Mouse (Mus musculus) E14TG2a.4 (cell line): ENCODE measurements around the gene Josd1.

Experiments used
- CTCF ChIP-seq: conservative IDR thresholded peaks from 2 replicates; pipeline ENCODE4 v1.5.1; 2014; ENCODE audit warnings: low read length
- NANOG ChIP-seq: IDR thresholded peaks from 2 replicates; pipeline ENCODE4 v1.6.1; 2014; ENCODE audit warnings: borderline replicate concordance, low read length, mixed read lengths
- POU5F1 ChIP-seq: IDR thresholded peaks from 2 replicates; pipeline ENCODE4 v1.6.1; 2014; ENCODE audit warnings: low read length, borderline replicate concordance

- TF ChIP-seq CTCF (peak; percentile 64), NANOG (no peak), POU5F1 (no peak)
Measured at GRCm38 (mm10) chr15:79657837-79658530, 29.7 kb downstream of the Josd1 start.
